Comparison of ENCODE assay signal across 25 mouse cellular contexts in the genomic region with DNA sequence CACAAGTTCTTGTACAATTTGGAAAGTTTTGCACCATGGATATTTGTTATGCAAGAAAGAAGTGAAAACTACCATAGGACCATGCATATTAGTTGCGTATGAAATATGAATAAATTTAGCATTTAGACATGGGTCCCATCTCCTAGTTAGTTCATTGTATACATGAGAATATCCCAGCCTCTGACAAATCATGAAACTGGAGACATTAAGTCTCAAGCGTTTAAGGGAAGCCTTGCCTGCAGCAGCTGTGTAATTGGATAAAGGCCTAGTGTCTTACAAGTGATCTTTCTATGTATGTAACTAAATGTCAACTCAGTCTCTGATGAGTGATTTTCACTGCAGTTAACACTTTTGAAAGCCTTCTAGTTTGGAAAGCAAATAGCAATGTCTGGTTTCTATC.
A peak's percentile ranks its signal among the peaks of the same experiment; 100 is the strongest.
DNase-seq lines count a peak whose midpoint lies in the region; ATAC-seq and TF ChIP-seq lines count a peak whose summit lies in the region.
"Had no signal": no experiment of that assay in that cellular context is flagged by ENCODE, and none has a peak within 500 bp of the region (broad histone marks: within the 10 kb centered on the region; RNA-seq: fewer than 3 reads in every experiment).

No protein-coding gene starts in this region.

- peaks cover 10% of the 10 kb centered on the region for H3K4me1 ChIP-seq in embryonic facial prominence, embryonic 14.5 days (ENCODE audit: control insufficient read depth, insufficient read depth, low read length)
- 0 out of 2 replicates have a peak, but pooled peaks cover 2% of the 10 kb centered on the region for H3K4me1 ChIP-seq in embryonic facial prominence, embryonic 10.5 days
- no peaks in the 10 kb centered on the region for H3K4me1 ChIP-seq in intestine, embryonic 15.5 days (replicated peaks)
- no peaks in the 10 kb centered on the region for H3K4me1 ChIP-seq in intestine, postnatal 0 days (replicated peaks; ENCODE audit: control insufficient read depth, insufficient read depth, low read length)
- H3K4me1 ChIP-seq in lung, embryonic 16.5 days (replicated peaks; ENCODE audit: control insufficient read depth, insufficient read depth, low read length), result no peaks in the 10 kb centered on the region
- H3K4me1 ChIP-seq in lung, adult 2 months (ENCODE audit: control insufficient read depth, insufficient read depth, low read length), result no peaks in the 10 kb centered on the region
- H3K4me1 ChIP-seq in stomach, embryonic 15.5 days, result no peaks in the 10 kb centered on the region
- H3K4me1 ChIP-seq: heart, embryonic 10.5 days; heart, embryonic 13.5 days; hindbrain, embryonic 15.5 days had no signal

- no peak for TF ChIP-seq POLR2A in lung, adult 2 months (IDR thresholded peaks at IDR 0.05; ENCODE audit: borderline replicate concordance, extremely low read depth, low read depth, low read length)

- H3K27ac ChIP-seq in embryonic facial prominence, embryonic 14.5 days (replicated peaks; ENCODE audit: low read depth, low read length), result no peak overlapping the region
- H3K27ac ChIP-seq in embryonic facial prominence, embryonic 10.5 days (replicated peaks), result no peak overlapping the region
- no peak overlapping the region for H3K27ac ChIP-seq in intestine, embryonic 15.5 days
- no peak overlapping the region for H3K27ac ChIP-seq in intestine, postnatal 0 days (ENCODE audit: low read depth, low read length)
- H3K27ac ChIP-seq in lung, embryonic 16.5 days (ENCODE audit: low read length), result no peak overlapping the region
- peak overlapping the region; percentile 71; the same call in 1 of the 2 replicates for H3K27ac ChIP-seq in stomach, embryonic 15.5 days
- H3K27ac ChIP-seq: embryonic facial prominence, embryonic 13.5 days; forebrain, embryonic 10.5 days; heart, adult 2 months; heart, embryonic 10.5 days; heart, embryonic 13.5 days; hindbrain, embryonic 15.5 days had no signal

- H3K9me3 ChIP-seq in embryonic facial prominence, embryonic 14.5 days (ENCODE audit: control insufficient read depth, low read length), result no peaks in the 10 kb centered on the region
- no peaks in the 10 kb centered on the region for H3K9me3 ChIP-seq in embryonic facial prominence, embryonic 10.5 days
- H3K9me3 ChIP-seq in intestine, embryonic 15.5 days, result no peaks in the 10 kb centered on the region
- H3K9me3 ChIP-seq in intestine, postnatal 0 days (ENCODE audit: control insufficient read depth), result no peaks in the 10 kb centered on the region
- no peaks in the 10 kb centered on the region for H3K9me3 ChIP-seq in lung, embryonic 16.5 days (ENCODE audit: control insufficient read depth, low read length)
- H3K9me3 ChIP-seq in stomach, embryonic 15.5 days, result no peaks in the 10 kb centered on the region
- H3K9me3 ChIP-seq: embryonic facial prominence, embryonic 13.5 days; heart, embryonic 10.5 days; hindbrain, embryonic 15.5 days had no signal

- H3K27me3 ChIP-seq in embryonic facial prominence, embryonic 14.5 days (replicated peaks; ENCODE audit: control insufficient read depth, insufficient read depth, low read length), result no peaks in the 10 kb centered on the region
- no peaks in the 10 kb centered on the region for H3K27me3 ChIP-seq in embryonic facial prominence, embryonic 10.5 days (replicated peaks; ENCODE audit: low read depth, poor library complexity, severe bottlenecking)
- H3K27me3 ChIP-seq in intestine, embryonic 15.5 days (replicated peaks), result no peaks in the 10 kb centered on the region
- H3K27me3 ChIP-seq in intestine, postnatal 0 days (replicated peaks; ENCODE audit: control insufficient read depth, insufficient read depth, low read length), result no peaks in the 10 kb centered on the region
- no peaks in the 10 kb centered on the region for H3K27me3 ChIP-seq in lung, embryonic 16.5 days (ENCODE audit: control insufficient read depth, insufficient read depth, low read depth, low read length)
- H3K27me3 ChIP-seq in stomach, embryonic 15.5 days (replicated peaks), result no peaks in the 10 kb centered on the region
- H3K27me3 ChIP-seq: embryonic facial prominence, embryonic 13.5 days; heart, embryonic 13.5 days; hindbrain, embryonic 15.5 days had no signal

- 43% methylated on average over 2 of the region's 2 CpGs for WGBS in embryonic facial prominence, embryonic 14.5 days
- WGBS in embryonic facial prominence, embryonic 10.5 days, result 64% methylated on average over 2 of the region's 2 CpGs
- 47% methylated on average over 2 of the region's 2 CpGs for WGBS in intestine, embryonic 15.5 days
- WGBS in intestine, postnatal 0 days, result 64% methylated on average over 2 of the region's 2 CpGs
- 51% methylated on average over 2 of the region's 2 CpGs for WGBS in lung, embryonic 16.5 days
- WGBS in lung, adult 2 months, result 75% methylated on average over 2 of the region's 2 CpGs
- 35% methylated on average over 2 of the region's 2 CpGs for WGBS in stomach, embryonic 15.5 days

- no peak overlapping the region for H3K9ac ChIP-seq in embryonic facial prominence, embryonic 14.5 days (ENCODE audit: low read depth, low read length)
- H3K9ac ChIP-seq in intestine, embryonic 15.5 days, result no peak overlapping the region
- H3K9ac ChIP-seq in intestine, postnatal 0 days (ENCODE audit: low read depth, low read length), result no peak overlapping the region
- H3K9ac ChIP-seq in lung, embryonic 16.5 days (ENCODE audit: low read length), result no peak overlapping the region
- no peak overlapping the region for H3K9ac ChIP-seq in stomach, embryonic 15.5 days
- H3K9ac ChIP-seq: embryonic facial prominence, embryonic 13.5 days; heart, embryonic 13.5 days; hindbrain, embryonic 15.5 days had no signal

- peak; percentile 42 for DNase-seq in embryonic facial prominence, embryonic 14.5 days (ENCODE audit: low spot score)
- no peak for DNase-seq in embryonic facial prominence, embryonic 10.5 days (ENCODE audit: low spot score)
- no peak for DNase-seq in lung, adult 2 months
- no peak for DNase-seq in thymus, postnatal 36 days
- DNase-seq: adrenal gland, postnatal 10 days; adrenal gland, postnatal 36 days; cerebellum, adult 11 months; cerebellum, adult 2 months; cerebellum, adult 9-11 months; cerebellum, postnatal 25 days; gastrocnemius, postnatal 10 days; gastrocnemius, postnatal 36 days; heart, adult 2 months; heart, postnatal 14 days; heart, postnatal 4 days had no signal

- no peak overlapping the region for H3K4me2 ChIP-seq in embryonic facial prominence, embryonic 14.5 days (ENCODE audit: low read depth, low read length)
- no peak overlapping the region for H3K4me2 ChIP-seq in intestine, embryonic 15.5 days (replicated peaks)
- H3K4me2 ChIP-seq in intestine, postnatal 0 days (replicated peaks; ENCODE audit: low read depth), result no peak overlapping the region
- H3K4me2 ChIP-seq in lung, embryonic 16.5 days (ENCODE audit: low read depth, low read length), result no peak overlapping the region
- H3K4me2 ChIP-seq in stomach, embryonic 15.5 days, result no peak overlapping the region
- H3K4me2 ChIP-seq: embryonic facial prominence, embryonic 13.5 days; heart, embryonic 13.5 days; hindbrain, embryonic 15.5 days had no signal

- ATAC-seq in embryonic facial prominence, embryonic 14.5 days (ENCODE audit: low read depth), result no peak
- 0 out of 2 replicates have a peak, but pooled peaks have one; percentile 36 for ATAC-seq in intestine, embryonic 15.5 days
- no peak for ATAC-seq in intestine, postnatal 0 days
- peak; percentile 38; the same call in 1 of the 2 replicates for ATAC-seq in lung, embryonic 16.5 days (ENCODE audit: low read depth)
- peak; percentile 60; the same call in 1 of the 2 replicates for ATAC-seq in stomach, embryonic 15.5 days (ENCODE audit: insufficient read depth, low FRiP score, low read depth)
- ATAC-seq: forebrain, embryonic 14.5 days had no signal

- no peaks in the 10 kb centered on the region for H3K36me3 ChIP-seq in embryonic facial prominence, embryonic 14.5 days (ENCODE audit: control insufficient read depth, insufficient read depth, low read length)
- no peaks in the 10 kb centered on the region for H3K36me3 ChIP-seq in embryonic facial prominence, embryonic 10.5 days (replicated peaks)
- H3K36me3 ChIP-seq in intestine, embryonic 15.5 days, result no peaks in the 10 kb centered on the region
- H3K36me3 ChIP-seq in intestine, postnatal 0 days (ENCODE audit: control insufficient read depth, insufficient read depth), result no peaks in the 10 kb centered on the region
- H3K36me3 ChIP-seq in lung, embryonic 16.5 days (ENCODE audit: control insufficient read depth, insufficient read depth, low read length), result no peaks in the 10 kb centered on the region
- no peaks in the 10 kb centered on the region for H3K36me3 ChIP-seq in stomach, embryonic 15.5 days
- H3K36me3 ChIP-seq: embryonic facial prominence, embryonic 13.5 days; forebrain, embryonic 10.5 days; heart, embryonic 10.5 days; heart, embryonic 13.5 days; hindbrain, embryonic 15.5 days had no signal

- no peak for TF ChIP-seq CTCF in intestine, postnatal 0 days (IDR thresholded peaks at IDR 0.05; ENCODE audit: low read depth)
- TF ChIP-seq CTCF in lung, adult 2 months (IDR thresholded peaks at IDR 0.05; ENCODE audit: insufficient read depth, low read length), result no peak

- no peak overlapping the region for H3K4me3 ChIP-seq in embryonic facial prominence, embryonic 14.5 days (ENCODE audit: low read depth, low read length)
- no peak overlapping the region for H3K4me3 ChIP-seq in embryonic facial prominence, embryonic 10.5 days
- H3K4me3 ChIP-seq in intestine, embryonic 15.5 days (replicated peaks), result no peak overlapping the region
- no peak overlapping the region for H3K4me3 ChIP-seq in intestine, postnatal 0 days (ENCODE audit: low read depth, low read length)
- no peak overlapping the region for H3K4me3 ChIP-seq in lung, embryonic 16.5 days (ENCODE audit: low read length)
- no peak overlapping the region for H3K4me3 ChIP-seq in lung, adult 2 months (replicated peaks; ENCODE audit: extremely low read depth, low read depth, low read length)
- no peak overlapping the region for H3K4me3 ChIP-seq in stomach, embryonic 15.5 days (replicated peaks)
- H3K4me3 ChIP-seq: embryonic facial prominence, embryonic 13.5 days; forebrain, embryonic 10.5 days; heart, adult 2 months; heart, embryonic 10.5 days; heart, embryonic 13.5 days; hindbrain, embryonic 15.5 days had no signal

Comparison
In these comparisons a context has a peak if more than half of its experiments do, and no peak if none do; other contexts are left out.
1. ATAC-seq: peak in intestine, embryonic 15.5 days (single experiment), lung, embryonic 16.5 days (single experiment) and stomach, embryonic 15.5 days (single experiment); none in embryonic facial prominence, embryonic 14.5 days (single experiment) and intestine, postnatal 0 days (single experiment).